ENCODE assay signal across 8 mouse cellular contexts in the genomic region with DNA sequence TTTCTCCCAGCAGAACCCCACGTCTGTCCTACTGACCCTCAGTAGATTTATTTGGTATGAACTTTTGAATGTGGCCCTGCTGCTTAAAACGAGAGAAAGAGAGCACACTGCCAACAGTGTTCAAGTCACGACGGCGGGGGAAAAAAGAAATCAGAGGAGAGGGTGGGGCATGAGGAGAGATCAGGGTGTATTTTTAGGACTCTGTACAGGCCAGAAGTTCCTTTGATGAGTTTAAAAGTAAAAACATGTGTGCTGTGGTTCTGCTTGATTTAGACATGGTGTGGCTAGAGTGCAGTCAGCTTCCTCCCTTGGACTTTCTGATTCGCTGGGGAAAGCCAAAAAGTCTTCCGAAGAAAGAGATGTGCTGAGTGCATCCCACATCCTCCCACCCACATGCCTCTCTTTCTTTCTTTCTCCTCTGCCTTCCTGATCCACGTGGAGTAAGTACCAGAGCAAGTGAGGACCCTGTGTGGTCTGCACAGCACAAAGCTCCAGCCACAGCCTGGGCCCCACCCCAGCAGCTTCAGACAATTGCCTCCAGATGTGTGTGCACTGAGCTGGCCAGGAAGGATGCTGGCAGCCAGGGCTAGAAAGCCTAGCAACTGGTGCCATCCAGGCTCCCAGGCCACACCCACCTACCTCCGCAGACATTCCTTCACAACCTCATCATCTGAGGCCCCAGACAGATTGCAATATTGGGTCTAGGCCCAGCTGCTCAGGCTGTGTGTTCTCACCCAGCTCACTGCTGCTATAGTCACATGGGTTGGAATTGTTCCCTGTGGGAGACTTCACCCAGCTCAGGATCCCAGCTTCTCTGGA.
A peak's percentile ranks its signal among the peaks of the same experiment; 100 is the strongest.
DNase-seq lines count a peak whose midpoint lies in the region; ATAC-seq lines count a peak whose summit lies in the region.
"Had no signal": no experiment of that assay in that cellular context is flagged by ENCODE, and none has a peak within 500 bp of the region (broad histone marks: within the 10 kb centered on the region; RNA-seq: fewer than 3 reads in every experiment).

No protein-coding gene starts in this region.

- H3K36me3 ChIP-seq in stomach, embryonic 16.5 days (ENCODE audit: control insufficient read depth, insufficient read depth, low read length): no peaks in the 10 kb centered on the region
- H3K36me3 ChIP-seq: liver, embryonic 13.5 days had no signal

- DNase-seq in 3134 (ENCODE audit: extremely low read depth, insufficient read length, low spot score): peak; percentile 56
- peak; percentile 43 for DNase-seq in adipocyte (ENCODE audit: low spot score)
- peak; percentile 46 to 72 for DNase-seq in gastrocnemius, postnatal 4 days (ENCODE audit: low spot score in 2 of 2)
- peak; percentile 19 to 38 for DNase-seq in left cerebral cortex, postnatal 14 days (ENCODE audit: low spot score in 2 of 2)
- no peak for DNase-seq in spleen, adult 12 weeks (ENCODE audit: low spot score)
- DNase-seq: liver, embryonic 13.5 days had no signal

- ATAC-seq in stomach, embryonic 16.5 days (ENCODE audit: insufficient read depth, low FRiP score): peak; percentile 70
- no peak for ATAC-seq in CD4-positive, CD25-positive, alpha-beta regulatory T cell, adult 4 months

- no peaks in the 10 kb centered on the region for H3K9me3 ChIP-seq in stomach, embryonic 16.5 days (replicated peaks; ENCODE audit: control insufficient read depth, low read length)
- H3K9me3 ChIP-seq: liver, embryonic 13.5 days had no signal

- intact Hi-C loops in left cerebral cortex, postnatal 14 days (cut with DNase I): loop anchor here (10.0 kb wide), 4 partner anchors 168 to 1338 kb away; no protein-coding TSS in a partner anchor

- peak overlapping the region; percentile 39; the same call in 1 of the 2 replicates for H3K27ac ChIP-seq in stomach, embryonic 16.5 days (ENCODE audit: low read length)
- H3K27ac ChIP-seq: liver, embryonic 13.5 days had no signal

- no peak overlapping the region for H3K4me3 ChIP-seq in stomach, embryonic 16.5 days (replicated peaks; ENCODE audit: low read length)
- H3K4me3 ChIP-seq: liver, embryonic 13.5 days had no signal

- no peaks in the 10 kb centered on the region for H3K27me3 ChIP-seq in stomach, embryonic 16.5 days (ENCODE audit: control insufficient read depth, insufficient read depth, low read length)
- H3K27me3 ChIP-seq: liver, embryonic 13.5 days had no signal

- H3K9ac ChIP-seq in stomach, embryonic 16.5 days (ENCODE audit: low read length): no peak overlapping the region
- H3K9ac ChIP-seq: liver, embryonic 13.5 days had no signal

- 54% methylated on average over 9 of the region's 9 CpGs for WGBS in stomach, embryonic 16.5 days

- H3K4me1 ChIP-seq in stomach, embryonic 16.5 days (ENCODE audit: control insufficient read depth, insufficient read depth, low read length): 0 out of 2 replicates have a peak, but pooled peaks cover 2% of the 10 kb centered on the region
- H3K4me1 ChIP-seq: liver, embryonic 13.5 days had no signal

- H3K4me2 ChIP-seq in stomach, embryonic 16.5 days (ENCODE audit: low read depth, low read length): no peak overlapping the region
- H3K4me2 ChIP-seq: liver, embryonic 13.5 days had no signal
